Mouse (Mus musculus) T-helper 1 cell (primary cell): ENCODE data around the gene Haus3.

Experiments used
- in situ Hi-C: fragments of 300-600 bp; cut with MboI, MseI; formaldehyde crosslinking; loops from one replicate; pipeline ENCODE4 v1.15.1; 2025; ENCODE audit warnings: high pct_unique_total_duplicates

Gene Haus3

GRCm38 (mm10) chr5:34168950-34169891 lies at the start of gene Haus3, which contains the start of gene Poln:
Gene Haus3 (minus strand): TSS chr5:34169527.
Gene Poln (minus strand): TSS chr5:34169448.
- in situ Hi-C loops: no loop called here

- in situ Hi-C loops: no loop called here
Observed at GRCm38 (mm10) chr5:34218672-34219071, 49.3 kb upstream of the Haus3 start.

- in situ Hi-C loops: no loop called here
Observed at GRCm38 (mm10) chr5:34217756-34218155, 48.4 kb upstream of the Haus3 start.

- in situ Hi-C loops: no loop called here
Observed at GRCm38 (mm10) chr5:34216025-34216424, 46.7 kb upstream of the Haus3 start.

- in situ Hi-C loops: no loop called here
Observed at GRCm38 (mm10) chr5:34213659-34214058, 44.3 kb upstream of the Haus3 start.

GRCm38 (mm10) chr5:34210279-34210678 lies 41.0 kb upstream of the Haus3 start:
- in situ Hi-C loops: no loop called here

- in situ Hi-C loops: no loop called here
Observed at GRCm38 (mm10) chr5:34207503-34207902, 38.2 kb upstream of the Haus3 start.

- in situ Hi-C loops: no loop called here
Observed at GRCm38 (mm10) chr5:34205788-34206187, 36.5 kb upstream of the Haus3 start.

- in situ Hi-C loops: no loop called here
Observed at GRCm38 (mm10) chr5:34204911-34205310, 35.6 kb upstream of the Haus3 start.

- in situ Hi-C loops: no loop called here
Observed at GRCm38 (mm10) chr5:34202006-34202405, 32.7 kb upstream of the Haus3 start.

- in situ Hi-C loops: no loop called here
Observed at GRCm38 (mm10) chr5:34201396-34201795, 32.1 kb upstream of the Haus3 start.

- in situ Hi-C loops: no loop called here
Observed at GRCm38 (mm10) chr5:34198615-34199014, 29.3 kb upstream of the Haus3 start.

GRCm38 (mm10) chr5:34197243-34197642 lies 27.9 kb upstream of the Haus3 start:
- in situ Hi-C loops: no loop called here

GRCm38 (mm10) chr5:34196423-34196822 lies 27.1 kb upstream of the Haus3 start:
- in situ Hi-C loops: no loop called here

GRCm38 (mm10) chr5:34195786-34196185 lies 26.5 kb upstream of the Haus3 start:
- in situ Hi-C loops: no loop called here

- in situ Hi-C loops: no loop called here
Observed at GRCm38 (mm10) chr5:34194975-34195662, 25.8 kb upstream of the Haus3 start.

- in situ Hi-C loops: no loop called here
Observed at GRCm38 (mm10) chr5:34194426-34194825, 25.1 kb upstream of the Haus3 start.

- in situ Hi-C loops: no loop called here
Observed at GRCm38 (mm10) chr5:34191843-34192242, 22.5 kb upstream of the Haus3 start.

- in situ Hi-C loops: no loop called here
Observed at GRCm38 (mm10) chr5:34191021-34191420, 21.7 kb upstream of the Haus3 start.

GRCm38 (mm10) chr5:34189521-34189920 lies 20.2 kb upstream of the Haus3 start:
- in situ Hi-C loops: no loop called here

- in situ Hi-C loops: no loop called here
Observed at GRCm38 (mm10) chr5:34188856-34189255, 19.5 kb upstream of the Haus3 start.

GRCm38 (mm10) chr5:34187601-34188316 lies 18.4 kb upstream of the Haus3 start, which contains the start of gene Mxd4:
Gene Mxd4 (minus strand): TSS chr5:34187720.
- in situ Hi-C loops: no loop called here
